Mouse (Mus musculus) liver, embryonic 16.5 days (tissue): Measurements from ENCODE around the gene Ric8b. TPM values are rescaled to one million over a fixed set of nuclear protein-coding genes. Genes with fewer than 3 reads are reported as not detected.

Experiments
- ATAC-seq: fragments of 200-750 bp; cut with Nextera tagmentation; 2 replicates; pipeline ENCODE4 v1.8.0; 2017; ENCODE audit warnings: low read depth, mild to moderate bottlenecking, moderate number of reproducible peaks, moderate library complexity
- H3K27ac ChIP-seq: fragments of 300-500 bp; sonication (generic); 2 replicates; pipeline ENCODE4 v1.5.1; 2014; ENCODE audit warnings: mild to moderate bottlenecking, low read length
- H3K27me3 ChIP-seq: fragments of 300-500 bp; sonication (generic); 2 replicates; pipeline ENCODE4 v1.6.1; 2014; ENCODE audit warnings: low read depth, low read length, mixed read lengths; ENCODE audit not compliant: control insufficient read depth, insufficient read depth
- H3K36me3 ChIP-seq: fragments of 300-500 bp; sonication (generic); 2 replicates; pipeline ENCODE4 v1.6.1; 2014; ENCODE audit warnings: mild to moderate bottlenecking; ENCODE audit not compliant: control insufficient read depth, insufficient read depth
- H3K4me1 ChIP-seq: fragments of 300-500 bp; sonication (generic); 2 replicates; pipeline ENCODE4 v1.6.1; 2014; ENCODE audit warnings: low read depth, low read length, mixed read lengths; ENCODE audit not compliant: control insufficient read depth
- H3K4me2 ChIP-seq: fragments of 300-500 bp; sonication (generic); 2 replicates; pipeline ENCODE4 v1.6.1; 2014; ENCODE audit warnings: low read depth, low read length, mixed read lengths
- H3K4me3 ChIP-seq: fragments of 300-500 bp; sonication (generic); 2 replicates; pipeline ENCODE4 v1.5.1; 2014; ENCODE audit warnings: low read depth, mild to moderate bottlenecking, low read length
- H3K9ac ChIP-seq: fragments of 300-500 bp; sonication (generic); 2 replicates; pipeline ENCODE4 v1.6.1; 2014; ENCODE audit warnings: low read depth, low read length
- H3K9me3 ChIP-seq: fragments of 300-500 bp; sonication (generic); replicated peaks from 2 replicates; pipeline ENCODE4 v1.6.1; 2016; ENCODE audit warnings: low read length; ENCODE audit not compliant: control insufficient read depth
- WGBS: fragments of 180-500 bp; shearing (Covaris S2); extraction: QIAGEN DNeasy Blood & Tissue Kit; methylation state at CpG from one replicate; pipeline ENCODE4 v1.1.7; 2014; ENCODE audit not compliant: insufficient replicate concordance; 5-methylcytosine and 5-hydroxymethylcytosine counted together
- polyA plus RNA-seq: library from polyadenylated mRNA; unstranded; fragments of >200 nt; fragmentation: Nextera tagmentation; extraction: Ambion mirVana; gene quantifications from 2 replicates; pipeline ENCODE4 v1.2.1, GENCODE M21; 2015

The Ric8b gene
- polyA plus RNA-seq, 1 experiment from 2014 or later: 3.2 TPM

DNA sequence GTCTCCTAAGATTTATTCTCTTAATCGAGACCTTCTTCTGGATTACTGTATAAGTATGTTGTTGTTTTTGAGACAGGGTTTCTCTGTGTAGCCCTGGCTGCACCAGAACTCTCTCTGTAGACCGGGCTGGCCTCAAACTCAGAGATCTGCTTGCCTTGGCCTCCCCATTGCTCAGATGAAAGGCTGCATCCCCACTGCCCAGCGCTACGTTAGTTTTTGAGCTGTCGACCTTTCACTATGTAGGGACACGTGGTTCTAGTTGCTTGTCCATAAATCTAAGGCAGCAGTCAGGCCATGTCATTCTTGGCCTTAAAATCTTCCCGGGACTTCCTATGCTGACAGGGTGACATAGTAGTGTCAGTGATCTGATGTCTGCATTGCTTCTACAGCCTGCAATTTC is 8.9 kb downstream of the Ric8b start:
- Histone ChIP-seq H3K9me3 (no peaks in the 10 kb centered on the region), H3K9ac (no peak overlapping the region), H3K4me1 (no peaks in the 10 kb centered on the region), H3K4me3 (no peak overlapping the region), H3K36me3 (no peaks in the 10 kb centered on the region), H3K27ac (no peak overlapping the region), H3K27me3 (no peaks in the 10 kb centered on the region), H3K4me2 (no peak overlapping the region)
- WGBS: 74% methylated on average over 7 of the region's 7 CpGs
- no peak for ATAC-seq

- no peak for ATAC-seq
- no peaks in the 10 kb centered on the region for H3K27me3 ChIP-seq
- no peaks in the 10 kb centered on the region for H3K4me1 ChIP-seq
- no peaks in the 10 kb centered on the region for H3K36me3 ChIP-seq
- H3K4me3 ChIP-seq: no peak overlapping the region
- WGBS: 57% methylated on average over 4 of the region's 4 CpGs
- no peaks in the 10 kb centered on the region for H3K9me3 ChIP-seq
- no peak overlapping the region for H3K9ac ChIP-seq
- H3K27ac ChIP-seq: no peak overlapping the region
- H3K4me2 ChIP-seq: no peak overlapping the region
Observed at GRCm38 (mm10) chr10:84926885-84927284, 9.5 kb downstream of the Ric8b start.

GRCm38 (mm10) chr10:84928465-84928864 is 11.0 kb downstream of the Ric8b start:
- H3K36me3 ChIP-seq: no peaks in the 10 kb centered on the region
- H3K4me2 ChIP-seq: no peak overlapping the region
- no peaks in the 10 kb centered on the region for H3K9me3 ChIP-seq
- H3K4me1 ChIP-seq: no peaks in the 10 kb centered on the region
- no peaks in the 10 kb centered on the region for H3K27me3 ChIP-seq
- no peak overlapping the region for H3K27ac ChIP-seq
- H3K4me3 ChIP-seq: no peak overlapping the region
- H3K9ac ChIP-seq: no peak overlapping the region
- no peak for ATAC-seq
- WGBS: 66% methylated on average over 4 of the region's 4 CpGs

DNA sequence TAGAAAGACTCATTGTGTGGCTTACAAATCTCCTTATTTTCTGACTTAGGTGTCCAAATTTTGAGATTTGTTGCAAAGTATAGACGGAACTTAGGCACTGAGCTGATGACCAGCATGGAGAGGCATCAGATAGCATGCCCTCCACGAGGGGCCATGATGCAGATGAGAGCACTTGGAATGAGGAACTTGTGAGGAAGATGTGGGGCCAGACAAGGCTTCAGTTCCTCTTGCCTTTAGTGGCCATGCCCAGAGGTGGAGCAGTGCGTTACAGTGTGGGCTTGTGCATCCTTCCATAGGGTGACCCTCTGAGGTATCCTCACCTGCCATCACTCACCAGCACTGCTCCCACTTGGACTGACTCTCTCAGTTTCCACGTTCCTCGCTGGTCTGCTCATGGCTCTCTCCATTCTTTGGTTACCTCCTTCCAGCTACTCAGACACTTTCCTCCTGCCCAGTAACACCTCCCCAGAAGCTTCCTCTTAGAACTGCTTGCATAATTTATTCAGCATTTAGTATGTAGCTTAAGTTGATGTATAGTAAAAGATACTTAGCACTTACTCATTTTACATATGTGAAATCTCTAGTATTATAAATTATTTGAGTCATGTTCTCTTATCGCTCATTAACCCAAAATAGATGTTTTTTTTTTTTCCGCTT is 18.3 kb downstream of the Ric8b start:
- H3K9me3 ChIP-seq: no peaks in the 10 kb centered on the region
- no peak overlapping the region for H3K27ac ChIP-seq
- WGBS: 57% methylated on average over 7 of the region's 7 CpGs

GRCm38 (mm10) chr10:84936832-84937515 is 19.6 kb downstream of the Ric8b start:
- no peak for ATAC-seq
- WGBS: 60% methylated on average over 4 of the region's 4 CpGs
- H3K4me1 ChIP-seq: no peaks in the 10 kb centered on the region

More for the DNA sequence above, 18.3 kb downstream of the Ric8b start:
- Histone ChIP-seq H3K4me3 (no peak overlapping the region), H3K4me1 (no peaks in the 10 kb centered on the region), H3K36me3 (no peaks in the 10 kb centered on the region), H3K27me3 (no peaks in the 10 kb centered on the region), H3K4me2 (no peak overlapping the region), H3K9ac (no peak overlapping the region)
- ATAC-seq: no peak

GRCm38 (mm10) chr10:84938094-84938820 is 20.8 kb downstream of the Ric8b start:
- H3K27me3 ChIP-seq: no peaks in the 10 kb centered on the region
- 71% methylated on average over 14 of the region's 14 CpGs for WGBS
- no peak overlapping the region for H3K9ac ChIP-seq
- no peaks in the 10 kb centered on the region for H3K4me1 ChIP-seq
- no peak overlapping the region for H3K27ac ChIP-seq
- H3K9me3 ChIP-seq: no peaks in the 10 kb centered on the region
- no peak overlapping the region for H3K4me3 ChIP-seq
- no peak overlapping the region for H3K4me2 ChIP-seq
- no peaks in the 10 kb centered on the region for H3K36me3 ChIP-seq
- ATAC-seq: no peak

More at GRCm38 (mm10) chr10:84936832-84937515, 19.6 kb downstream of the Ric8b start:
- H3K9me3 ChIP-seq: no peaks in the 10 kb centered on the region
- no peak overlapping the region for H3K4me2 ChIP-seq
- H3K27me3 ChIP-seq: no peaks in the 10 kb centered on the region
- H3K27ac ChIP-seq: no peak overlapping the region
- no peaks in the 10 kb centered on the region for H3K36me3 ChIP-seq
- no peak overlapping the region for H3K4me3 ChIP-seq
- H3K9ac ChIP-seq: no peak overlapping the region

GRCm38 (mm10) chr10:84938886-84939285 is 21.5 kb downstream of the Ric8b start:
- no peak overlapping the region for H3K9ac ChIP-seq
- H3K4me2 ChIP-seq: no peak overlapping the region
- no peak for ATAC-seq
- no peaks in the 10 kb centered on the region for H3K4me1 ChIP-seq
- WGBS: 82% methylated on average over 5 of the region's 5 CpGs
- no peak overlapping the region for H3K4me3 ChIP-seq
- no peaks in the 10 kb centered on the region for H3K27me3 ChIP-seq
- no peak overlapping the region for H3K27ac ChIP-seq
- no peaks in the 10 kb centered on the region for H3K36me3 ChIP-seq
- H3K9me3 ChIP-seq: no peaks in the 10 kb centered on the region

DNA sequence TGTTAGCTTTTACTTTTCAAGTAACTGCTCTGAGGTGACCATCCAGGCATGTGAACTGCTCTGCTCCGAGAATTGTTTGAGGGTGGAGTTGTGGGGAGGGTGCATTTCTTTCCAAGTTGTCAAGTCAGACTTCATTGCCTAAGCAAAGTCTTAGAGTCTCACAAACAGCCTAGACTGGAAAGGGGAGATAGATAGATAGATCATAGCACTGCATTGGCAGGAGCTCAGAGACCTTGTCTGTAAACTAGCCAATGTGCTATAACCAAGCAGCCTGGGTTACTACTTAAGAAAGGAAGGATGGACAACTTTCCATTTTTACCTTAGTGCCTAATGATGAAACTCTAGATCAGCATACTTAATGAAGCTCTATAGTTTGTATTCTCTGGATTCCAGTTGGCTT is 22.9 kb downstream of the Ric8b start:
- H3K27ac ChIP-seq: no peak overlapping the region
- no peaks in the 10 kb centered on the region for H3K36me3 ChIP-seq
- no peak overlapping the region for H3K4me2 ChIP-seq
- H3K27me3 ChIP-seq: no peaks in the 10 kb centered on the region
- no peak overlapping the region for H3K4me3 ChIP-seq
- ATAC-seq: no peak
- no peaks in the 10 kb centered on the region for H3K9me3 ChIP-seq
- H3K4me1 ChIP-seq: no peaks in the 10 kb centered on the region
- H3K9ac ChIP-seq: no peak overlapping the region
- WGBS: 64% methylated on average over 1 of the region's 1 CpGs

GRCm38 (mm10) chr10:84945692-84946091 is 28.3 kb downstream of the Ric8b start:
- no peaks in the 10 kb centered on the region for H3K9me3 ChIP-seq
- no peak overlapping the region for H3K9ac ChIP-seq
- no peak overlapping the region for H3K27ac ChIP-seq
- H3K4me3 ChIP-seq: no peak overlapping the region
- no peak overlapping the region for H3K4me2 ChIP-seq
- WGBS: 84% methylated on average over 3 of the region's 3 CpGs
- peaks cover 3% of the 10 kb centered on the region for H3K4me1 ChIP-seq
- H3K36me3 ChIP-seq: peaks cover 10% of the 10 kb centered on the region
- H3K27me3 ChIP-seq: no peaks in the 10 kb centered on the region
- ATAC-seq: no peak
